Mouse (Mus musculus) embryonic facial prominence, embryonic 14.5 days (tissue): ENCODE results near the gene Ehhadh. TPM values are rescaled to one million over a fixed set of nuclear protein-coding genes. Genes with fewer than 3 reads are reported as not detected.

Experiments used
- ATAC-seq: fragments of 200-750 bp; cut with Nextera tagmentation; 2 replicates; pipeline ENCODE4 v1.8.0; 2017; ENCODE audit warnings: low read depth, moderate number of reproducible peaks, moderate TSS enrichment
- DNase-seq: peaks from one replicate; pipeline ENCODE4 v3.0.0-alpha.2; 2015; ENCODE audit warnings: low spot score
- H3K27ac ChIP-seq: fragments of 300-500 bp; sonication (generic); replicated peaks from 2 replicates; pipeline ENCODE4 v1.5.1; 2014; ENCODE audit warnings: low read depth, mild to moderate bottlenecking, low read length, moderate library complexity
- H3K27me3 ChIP-seq: fragments of 300-500 bp; sonication (generic); replicated peaks from 2 replicates; pipeline ENCODE4 v1.6.1; 2014; ENCODE audit warnings: low read length; ENCODE audit not compliant: control insufficient read depth, insufficient read depth
- H3K36me3 ChIP-seq: fragments of 300-500 bp; sonication (generic); 2 replicates; pipeline ENCODE4 v1.6.1; 2014; ENCODE audit warnings: low read length, mixed read lengths; ENCODE audit not compliant: control insufficient read depth, insufficient read depth
- H3K4me1 ChIP-seq: fragments of 300-500 bp; sonication (generic); 2 replicates; pipeline ENCODE4 v1.6.1; 2014; ENCODE audit warnings: antibody characterized with exemption, low read length; ENCODE audit not compliant: control insufficient read depth, insufficient read depth
- H3K4me2 ChIP-seq: fragments of 300-500 bp; sonication (generic); 2 replicates; pipeline ENCODE4 v1.6.1; 2014; ENCODE audit warnings: low read depth, mild to moderate bottlenecking, low read length, moderate library complexity, mixed read lengths
- H3K4me3 ChIP-seq: fragments of 300-500 bp; sonication (generic); 2 replicates; pipeline ENCODE4 v1.5.1; 2014; ENCODE audit warnings: low read depth, mild to moderate bottlenecking, low read length
- H3K9ac ChIP-seq: fragments of 300-500 bp; sonication (generic); 2 replicates; pipeline ENCODE4 v1.6.1; 2014; ENCODE audit warnings: low read depth, mild to moderate bottlenecking, low read length, moderate library complexity, mixed read lengths
- H3K9me3 ChIP-seq: fragments of 300-500 bp; sonication (generic); 2 replicates; pipeline ENCODE4 v1.6.1; 2016; ENCODE audit warnings: low read length; ENCODE audit not compliant: control insufficient read depth
- WGBS: fragments of 180-500 bp; shearing (Covaris S2); extraction: QIAGEN DNeasy Blood & Tissue Kit; methylation state at CpG from one replicate; pipeline ENCODE4 v1.1.7; 2014; 5-methylcytosine and 5-hydroxymethylcytosine counted together
- polyA plus RNA-seq: library from polyadenylated mRNA; unstranded; fragments of >200 nt; fragmentation: Nextera tagmentation; extraction: Ambion mirVana; gene quantifications from 2 replicates; pipeline ENCODE4 v1.2.1, GENCODE M21; 2014

The Ehhadh gene
- polyA plus RNA-seq, 1 experiment from 2014 or later = 2.2 TPM

DNA sequence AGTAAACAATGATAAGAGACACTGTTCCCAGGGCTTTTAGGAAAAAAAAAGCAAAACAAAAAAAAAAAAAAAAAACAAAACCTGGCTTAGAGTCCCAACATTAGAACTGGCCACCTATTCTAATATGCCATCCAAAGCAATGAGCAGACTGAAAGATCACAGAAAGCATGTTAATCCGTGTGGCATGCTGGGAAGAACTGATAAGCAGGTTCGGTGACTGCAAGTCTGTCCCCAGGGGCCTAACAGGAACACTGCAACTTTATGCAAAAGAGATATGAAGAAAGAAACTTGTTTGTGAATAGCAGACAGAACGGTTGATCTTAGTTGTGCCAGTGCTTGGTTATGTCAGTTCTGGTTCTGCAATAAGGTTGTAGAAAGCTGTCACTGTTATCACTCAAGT, 4.2 kb upstream of the Ehhadh start:
- H3K4me3 ChIP-seq = no peak overlapping the region
- H3K36me3 ChIP-seq = no peaks in the 10 kb centered on the region
- WGBS = 56% methylated on average over 3 of the region's 3 CpGs
- DNase-seq (no peak), ATAC-seq (no peak)
- H3K27ac ChIP-seq = no peak overlapping the region
- 0 out of 2 replicates have a peak, but pooled peaks cover 4% of the 10 kb centered on the region for H3K4me1 ChIP-seq
- no peak overlapping the region for H3K9ac ChIP-seq
- no peak overlapping the region for H3K4me2 ChIP-seq
- no peaks in the 10 kb centered on the region for H3K27me3 ChIP-seq
- H3K9me3 ChIP-seq = no peaks in the 10 kb centered on the region

- Histone ChIP-seq H3K4me2 (no peak overlapping the region), H3K9ac (no peak overlapping the region), H3K4me3 (no peak overlapping the region), H3K9me3 (no peaks in the 10 kb centered on the region), H3K36me3 (no peaks in the 10 kb centered on the region), H3K27ac (no peak overlapping the region), H3K4me1 (0 out of 2 replicates have a peak, but pooled peaks cover 4% of the 10 kb centered on the region), H3K27me3 (no peaks in the 10 kb centered on the region)
- WGBS = 11% methylated on average over 1 of the region's 1 CpGs
- ATAC-seq (no peak), DNase-seq (no peak)
Measured at GRCm38 (mm10) chr16:21790469-21790868, 2.9 kb upstream of the Ehhadh start.

DNA sequence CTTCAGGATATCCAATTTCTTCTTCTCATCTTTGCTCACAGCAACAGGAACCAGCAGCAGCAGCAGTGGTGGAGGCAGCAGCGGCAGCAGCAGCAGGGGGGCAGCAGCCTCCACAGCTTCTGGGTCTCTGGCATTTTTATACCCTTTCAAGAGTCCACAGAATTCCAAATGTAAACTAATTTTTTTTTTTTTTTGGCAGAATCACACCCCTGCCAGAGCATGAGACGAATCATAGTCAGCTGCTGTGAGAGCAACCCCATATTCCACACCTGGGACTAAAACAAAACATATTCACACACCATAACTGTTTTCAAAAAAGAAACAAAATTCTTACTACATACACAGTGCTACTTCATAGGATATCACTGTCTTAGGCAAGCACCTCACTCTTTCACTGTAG, 1.6 kb upstream of the Ehhadh start:
- no peaks in the 10 kb centered on the region for H3K27me3 ChIP-seq

DNA sequence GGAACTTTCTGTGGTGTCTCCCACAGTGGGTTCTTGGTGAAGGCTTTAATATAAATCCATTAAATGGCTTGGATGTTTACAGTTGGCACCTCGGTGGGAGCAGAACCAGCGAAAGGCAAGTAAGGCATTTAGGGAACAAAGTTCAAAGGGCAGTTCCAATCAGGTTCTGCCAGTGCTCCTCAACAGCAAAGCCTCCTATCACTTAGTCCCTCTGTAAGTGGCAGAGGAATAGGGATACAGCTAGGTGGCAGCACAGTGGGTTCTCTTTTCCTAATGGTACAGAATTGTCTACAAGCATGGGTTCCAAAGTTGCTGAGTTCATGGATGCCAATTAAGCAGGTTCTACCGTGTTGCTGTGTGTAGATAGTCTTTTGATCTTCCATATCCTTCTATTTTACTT, 974 bp upstream of the Ehhadh start:
- DNase-seq = no peak
- Histone ChIP-seq H3K4me3 (no peak overlapping the region), H3K27ac (no peak overlapping the region), H3K9me3 (no peaks in the 10 kb centered on the region), H3K27me3 (no peaks in the 10 kb centered on the region), H3K36me3 (no peaks in the 10 kb centered on the region), H3K9ac (no peak overlapping the region), H3K4me2 (no peak overlapping the region), H3K4me1 (no peaks in the 10 kb centered on the region)
- WGBS = 56% methylated on average over 3 of the region's 3 CpGs
- no peak for ATAC-seq

More for the DNA sequence above, 1.6 kb upstream of the Ehhadh start:
- 59% methylated on average over 2 of the region's 2 CpGs for WGBS
- DNase-seq (no peak), ATAC-seq (no peak)
- H3K4me3 ChIP-seq = no peak overlapping the region
- H3K27ac ChIP-seq = no peak overlapping the region
- H3K9ac ChIP-seq = no peak overlapping the region
- no peaks in the 10 kb centered on the region for H3K9me3 ChIP-seq
- H3K36me3 ChIP-seq = no peaks in the 10 kb centered on the region
- H3K4me1 ChIP-seq = no peaks in the 10 kb centered on the region
- H3K4me2 ChIP-seq = no peak overlapping the region

DNA sequence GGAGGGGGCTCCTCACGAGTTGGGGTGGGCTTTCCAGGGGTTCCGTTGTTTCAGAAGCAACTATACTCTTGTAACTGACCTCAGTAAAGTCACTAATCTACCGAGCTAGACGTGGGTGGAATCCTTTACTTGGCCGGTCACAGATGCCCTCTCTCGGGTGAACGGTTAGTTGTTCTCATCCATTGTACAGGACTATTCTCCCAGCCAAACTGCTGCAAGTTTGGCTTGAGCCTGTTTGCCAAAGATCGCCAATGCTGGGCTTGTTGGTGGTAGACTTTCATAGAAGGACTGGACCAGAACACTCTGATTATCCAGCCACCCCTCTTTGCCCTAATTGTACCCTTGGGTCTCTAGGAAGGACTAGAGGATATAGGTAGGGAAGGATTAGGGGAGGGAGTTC, 1.3 kb downstream of the Ehhadh start:
- no peaks in the 10 kb centered on the region for H3K36me3 ChIP-seq
- ATAC-seq = no peak
- 90% methylated on average over 8 of the region's 8 CpGs for WGBS
- H3K9me3 ChIP-seq = no peaks in the 10 kb centered on the region
- no peak overlapping the region for H3K27ac ChIP-seq
- no peak overlapping the region for H3K4me3 ChIP-seq
- no peak overlapping the region for H3K9ac ChIP-seq
- DNase-seq = no peak
- no peaks in the 10 kb centered on the region for H3K27me3 ChIP-seq
- H3K4me2 ChIP-seq = no peak overlapping the region
- no peaks in the 10 kb centered on the region for H3K4me1 ChIP-seq

DNA sequence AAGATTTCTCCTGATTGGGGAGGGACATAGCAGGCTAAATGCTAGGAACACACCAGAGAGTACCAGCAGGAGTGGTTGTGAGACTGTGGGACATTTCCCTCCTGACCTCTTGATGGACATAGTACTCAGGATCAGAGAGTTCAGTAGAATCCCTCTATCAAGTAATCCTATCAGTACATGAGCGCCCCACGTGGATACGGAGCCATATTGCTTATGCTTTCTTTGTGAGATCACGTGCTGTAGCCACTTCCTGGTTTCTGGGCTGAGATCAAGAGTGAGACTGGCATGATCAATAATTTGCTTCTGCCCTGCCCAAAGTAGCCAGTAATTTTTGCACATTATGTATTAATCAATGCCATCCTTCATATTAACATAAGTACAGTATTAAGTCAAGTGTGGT, 2.6 kb downstream of the Ehhadh start:
- no peaks in the 10 kb centered on the region for H3K4me1 ChIP-seq
- no peak overlapping the region for H3K4me3 ChIP-seq
- no peak for DNase-seq
- no peaks in the 10 kb centered on the region for H3K9me3 ChIP-seq
- no peak for ATAC-seq
- no peak overlapping the region for H3K9ac ChIP-seq
- H3K27ac ChIP-seq = no peak overlapping the region
- WGBS = 72% methylated on average over 4 of the region's 4 CpGs
- H3K4me2 ChIP-seq = no peak overlapping the region
- H3K27me3 ChIP-seq = no peaks in the 10 kb centered on the region
- no peaks in the 10 kb centered on the region for H3K36me3 ChIP-seq

DNA sequence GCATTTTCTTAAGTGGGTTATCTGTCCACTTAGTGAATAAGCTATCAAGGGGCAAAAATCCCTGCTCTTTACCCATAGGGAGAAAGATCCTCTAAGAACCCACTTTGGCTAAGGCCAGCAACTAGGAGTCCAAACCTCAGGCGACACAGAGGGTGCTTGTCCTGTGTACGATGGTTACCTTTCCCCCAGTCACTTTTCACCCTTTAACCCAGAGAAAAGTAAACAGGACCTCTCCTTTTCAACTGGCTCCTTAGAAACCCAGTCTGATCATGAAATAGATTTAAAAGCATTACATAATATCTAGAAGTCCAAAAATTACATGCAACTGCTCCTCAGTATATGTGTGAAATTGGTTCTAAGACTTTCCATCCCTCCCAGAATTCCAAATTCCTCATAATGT, 4.8 kb downstream of the Ehhadh start:
- no peak overlapping the region for H3K9ac ChIP-seq
- DNase-seq (no peak), ATAC-seq (no peak)
- H3K27ac ChIP-seq = no peak overlapping the region
- no peaks in the 10 kb centered on the region for H3K36me3 ChIP-seq
- no peaks in the 10 kb centered on the region for H3K9me3 ChIP-seq
- no peak overlapping the region for H3K4me3 ChIP-seq
- H3K4me1 ChIP-seq = no peaks in the 10 kb centered on the region
- H3K27me3 ChIP-seq = no peaks in the 10 kb centered on the region
- no peak overlapping the region for H3K4me2 ChIP-seq
- WGBS = 51% methylated on average over 2 of the region's 2 CpGs

DNA sequence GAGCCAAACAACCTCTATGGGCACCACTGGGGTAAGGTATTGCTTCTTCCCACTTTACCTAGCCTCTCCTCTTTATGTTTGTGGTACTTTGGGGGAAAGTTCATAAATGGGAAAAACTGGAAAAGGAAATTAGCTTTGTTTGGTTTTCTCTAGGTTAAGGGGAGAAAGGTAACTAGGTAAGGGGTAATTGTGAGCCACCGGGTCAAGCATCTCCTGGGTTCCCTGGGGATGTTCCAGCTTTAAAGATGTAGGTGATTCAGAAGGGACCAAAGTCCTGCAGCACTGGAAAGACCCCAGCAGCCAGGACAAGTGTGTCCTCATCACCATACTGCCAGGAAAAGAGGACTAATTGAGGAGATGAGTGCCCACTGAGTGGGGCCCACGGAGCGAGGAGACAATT, 5.7 kb downstream of the Ehhadh start:
- H3K36me3 ChIP-seq = no peaks in the 10 kb centered on the region
- DNase-seq = no peak
- 83% methylated on average over 3 of the region's 3 CpGs for WGBS
- ATAC-seq = no peak
- no peaks in the 10 kb centered on the region for H3K27me3 ChIP-seq
- no peaks in the 10 kb centered on the region for H3K4me1 ChIP-seq
- H3K27ac ChIP-seq = no peak overlapping the region
- no peak overlapping the region for H3K9ac ChIP-seq
- H3K4me3 ChIP-seq = no peak overlapping the region
- no peak overlapping the region for H3K4me2 ChIP-seq
- H3K9me3 ChIP-seq = no peaks in the 10 kb centered on the region

DNA sequence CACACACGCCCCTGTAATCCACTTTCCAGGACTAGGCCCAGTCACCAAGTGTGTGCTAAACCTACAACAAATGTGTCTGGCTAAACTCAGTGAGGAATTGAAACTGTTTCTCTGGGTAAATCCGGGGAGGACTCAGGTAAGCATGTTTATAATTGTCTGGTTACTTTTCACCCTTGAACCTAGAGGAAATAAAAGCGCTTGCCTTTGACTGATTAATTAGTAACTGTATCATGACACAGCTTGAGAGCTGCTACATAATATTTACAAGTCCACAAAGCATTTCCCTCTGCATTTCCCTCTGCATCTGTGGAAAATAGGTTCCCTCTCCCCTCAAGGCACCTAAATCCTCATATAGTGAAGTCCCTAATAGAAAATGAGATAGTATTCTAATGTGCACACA, 6.3 kb downstream of the Ehhadh start:
- no peak overlapping the region for H3K9ac ChIP-seq
- no peak overlapping the region for H3K4me3 ChIP-seq
- H3K27me3 ChIP-seq = no peaks in the 10 kb centered on the region
- H3K9me3 ChIP-seq = no peaks in the 10 kb centered on the region
- DNase-seq (no peak), ATAC-seq (no peak)
- no peaks in the 10 kb centered on the region for H3K4me1 ChIP-seq
- 77% methylated on average over 3 of the region's 3 CpGs for WGBS
- H3K27ac ChIP-seq = no peak overlapping the region
- H3K4me2 ChIP-seq = no peak overlapping the region
- no peaks in the 10 kb centered on the region for H3K36me3 ChIP-seq
